In genomic region chr5:64992540-64992939, GRCm38 (mm10) we compare ENCODE assay signal across 10 mouse cellular contexts. TPM values are rescaled to one million over a fixed set of nuclear protein-coding genes. Genes with fewer than 3 reads are reported as not detected.
A peak's percentile ranks its signal among the peaks of the same experiment; 100 is the strongest.
DNase-seq lines count a peak whose midpoint lies in the region; ATAC-seq lines count a peak whose summit lies in the region.
"Had no signal": no experiment of that assay in that cellular context is flagged by ENCODE, and none has a peak within 500 bp of the region (broad histone marks: within the 10 kb centered on the region; RNA-seq: fewer than 3 reads in every experiment).

No protein-coding gene starts in this region.

- peak; percentile 9 for DNase-seq in gastrocnemius, adult 18-20 months (ENCODE audit: low spot score)
- DNase-seq in gastrocnemius, adult 8-10 months (ENCODE audit: low spot score in 2 of 2) = no peak
- peak; percentile 31 for DNase-seq in midbrain, embryonic 14.5 days
- no peak for DNase-seq in midbrain, embryonic 11.5 days (ENCODE audit: low spot score, missing footprints)
- peak; percentile 40 for DNase-seq in adipocyte (ENCODE audit: low spot score)
- peak; percentile 11 for DNase-seq in skeletal muscle tissue, adult 2 months (ENCODE audit: low read depth, low spot score)
- no peak for DNase-seq in thymus, postnatal 25 days
- no peak for DNase-seq in cerebellum, postnatal 14 days

- ATAC-seq in midbrain, embryonic 14.5 days (ENCODE audit: low FRiP score, low TSS enrichment) = no peak
- ATAC-seq in midbrain, embryonic 11.5 days (ENCODE audit: low FRiP score) = no peak

- H3K4me1 ChIP-seq in midbrain, embryonic 14.5 days (ENCODE audit: control insufficient read depth, insufficient read depth, low read length) = no peaks in the 10 kb centered on the region
- H3K4me1 ChIP-seq in midbrain, embryonic 11.5 days (ENCODE audit: control insufficient read depth, insufficient read depth, low read length) = no peaks in the 10 kb centered on the region
- H3K4me1 ChIP-seq: liver, embryonic 15.5 days had no signal

- H3K4me2 ChIP-seq in midbrain, embryonic 14.5 days (ENCODE audit: low read length) = no peak overlapping the region
- H3K4me2 ChIP-seq in midbrain, embryonic 11.5 days = no peak overlapping the region
- H3K4me2 ChIP-seq: liver, embryonic 15.5 days had no signal

- no peak overlapping the region for H3K4me3 ChIP-seq in midbrain, embryonic 14.5 days (replicated peaks; ENCODE audit: low read depth, low read length)
- H3K4me3 ChIP-seq in midbrain, embryonic 11.5 days (ENCODE audit: low read depth, low read length) = no peak overlapping the region
- H3K4me3 ChIP-seq: liver, embryonic 15.5 days had no signal

- H3K27ac ChIP-seq in midbrain, embryonic 14.5 days (replicated peaks; ENCODE audit: low read depth, low read length) = no peak overlapping the region
- H3K27ac ChIP-seq in midbrain, embryonic 11.5 days (ENCODE audit: low read depth, low read length) = no peak overlapping the region
- H3K27ac ChIP-seq: liver, embryonic 15.5 days had no signal

- H3K36me3 ChIP-seq in midbrain, embryonic 14.5 days (ENCODE audit: control insufficient read depth, insufficient read depth, low read length) = no peaks in the 10 kb centered on the region
- H3K36me3 ChIP-seq in midbrain, embryonic 11.5 days (ENCODE audit: control insufficient read depth, insufficient read depth, low read length) = no peaks in the 10 kb centered on the region

- WGBS in midbrain, embryonic 14.5 days = 39% methylated on average over 8 of the region's 8 CpGs
- 61% methylated on average over 8 of the region's 8 CpGs for WGBS in midbrain, embryonic 11.5 days

- H3K27me3 ChIP-seq in midbrain, embryonic 14.5 days (ENCODE audit: control insufficient read depth, insufficient read depth, low read length) = no peaks in the 10 kb centered on the region
- no peaks in the 10 kb centered on the region for H3K27me3 ChIP-seq in midbrain, embryonic 11.5 days (ENCODE audit: control insufficient read depth, insufficient read depth, low read length)
- H3K27me3 ChIP-seq: liver, embryonic 15.5 days had no signal

- no peaks in the 10 kb centered on the region for H3K9me3 ChIP-seq in midbrain, embryonic 14.5 days (ENCODE audit: control insufficient read depth, low read length)
- H3K9me3 ChIP-seq in midbrain, embryonic 11.5 days (ENCODE audit: control insufficient read depth, low read length) = no peaks in the 10 kb centered on the region
- H3K9me3 ChIP-seq: liver, embryonic 15.5 days had no signal

- no peak overlapping the region for H3K9ac ChIP-seq in midbrain, embryonic 14.5 days (replicated peaks; ENCODE audit: low read length)
- no peak overlapping the region for H3K9ac ChIP-seq in midbrain, embryonic 11.5 days (ENCODE audit: low read length)
- H3K9ac ChIP-seq: liver, embryonic 15.5 days had no signal

RNA-seq across cellular contexts. Expression of gene Fam114a1, which starts 22.7 kb away (rescaled TPM):
- total RNA-seq in gastrocnemius, adult 18-20 months (2021) = 1 to 10 TPM; 3.7 to 8.3 TPM
- 1 to 10 TPM; 2.7 to 9.1 (median 4.0) TPM for total RNA-seq in gastrocnemius, adult 8-10 months (2022)
- 1.6 and 6.2 TPM in 2 replicates for polyA plus RNA-seq in midbrain, embryonic 14.5 days (2014; fragmentation: Nextera tagmentation; extraction: Ambion mirVana)
- 14.8 and 17.3 TPM in 2 replicates for polyA plus RNA-seq in midbrain, embryonic 11.5 days (2014; fragmentation: Nextera tagmentation; extraction: Ambion mirVana)

RNA-seq across cellular contexts. Expression of gene Tlr6, which starts 32.6 kb away (rescaled TPM):
- total RNA-seq in gastrocnemius, adult 18-20 months (2021) = under 1 TPM; 0.50 to 0.66 TPM
- total RNA-seq in gastrocnemius, adult 8-10 months (2022) = under 1 TPM; 0.16 to 0.34 (median 0.29) TPM
- polyA plus RNA-seq in midbrain, embryonic 14.5 days (2014; fragmentation: Nextera tagmentation; extraction: Ambion mirVana) = 0.07 and 0.25 TPM in 2 replicates
- 0.33 and 0.41 TPM in 2 replicates for polyA plus RNA-seq in midbrain, embryonic 11.5 days (2014; fragmentation: Nextera tagmentation; extraction: Ambion mirVana)

RNA-seq across cellular contexts. Expression of gene Tlr1, which starts 59.2 kb away (rescaled TPM):
- under 1 TPM in 1 of 2 experiments, not detected in 1; 0.28 TPM for total RNA-seq in gastrocnemius, adult 18-20 months (2021)
- total RNA-seq in gastrocnemius, adult 8-10 months (2022) = not detected
- 0.15 and 0.51 TPM in 2 replicates for polyA plus RNA-seq in midbrain, embryonic 14.5 days (2014; fragmentation: Nextera tagmentation; extraction: Ambion mirVana)
- polyA plus RNA-seq in midbrain, embryonic 11.5 days (2014; fragmentation: Nextera tagmentation; extraction: Ambion mirVana) = 0.62 and 0.85 TPM in 2 replicates
- total RNA-seq: common myeloid progenitor, adult 5-6 weeks had no signal

Comparison
In these comparisons a context has a peak if more than half of its experiments do, and no peak if none do; other contexts are left out.
1. DNase-seq: peak in gastrocnemius, adult 18-20 months (single experiment), midbrain, embryonic 14.5 days (single experiment), adipocyte (single experiment) and skeletal muscle tissue, adult 2 months (single experiment); none in gastrocnemius, adult 8-10 months (0 of 2), midbrain, embryonic 11.5 days (single experiment), thymus, postnatal 25 days (single experiment) and cerebellum, postnatal 14 days (0 of 2).